In genomic region chr15:27579853-27580252, GRCm38 (mm10) we compare ENCODE assay signal across 25 mouse cellular contexts. TPM values are rescaled to one million over a fixed set of nuclear protein-coding genes. Genes with fewer than 3 reads are reported as not detected.
DNase-seq lines count a peak whose midpoint lies in the region; ATAC-seq and TF ChIP-seq lines count a peak whose summit lies in the region.
"Had no signal": no experiment of that assay in that cellular context is flagged by ENCODE, and none has a peak within 500 bp of the region (broad histone marks: within the 10 kb centered on the region; RNA-seq: fewer than 3 reads in every experiment).

No protein-coding gene starts in this region.

- TF ChIP-seq RAD21 in MEL (IDR thresholded peaks at IDR 0.05; ENCODE audit: low read depth, low read length) = no peak

- no peak overlapping the region for H3K4me2 ChIP-seq in liver, embryonic 12.5 days
- H3K4me2 ChIP-seq in forebrain, embryonic 13.5 days = no peak overlapping the region
- H3K4me2 ChIP-seq: embryonic facial prominence, embryonic 15.5 days; forebrain, embryonic 15.5 days; heart, embryonic 11.5 days; heart, embryonic 15.5 days; hindbrain, embryonic 15.5 days had no signal

- peaks cover 69% of the 10 kb centered on the region for H3K36me3 ChIP-seq in liver, embryonic 12.5 days
- H3K36me3 ChIP-seq in MEL (ENCODE audit: control insufficient read depth in 1 of 2, insufficient read depth in 2 of 2, low read length in 2 of 2) = no peaks in the 10 kb centered on the region
- H3K36me3 ChIP-seq in forebrain, embryonic 13.5 days (ENCODE audit: poor library complexity, severe bottlenecking) = peaks cover 21% of the 10 kb centered on the region; the same call in 1 of the 2 replicates
- H3K36me3 ChIP-seq: heart, embryonic 15.5 days had no signal

- H3K4me3 ChIP-seq in gastrocnemius, adult 2 months = no peak overlapping the region
- H3K4me3 ChIP-seq in liver, embryonic 12.5 days = no peak overlapping the region
- no peak overlapping the region for H3K4me3 ChIP-seq in MEL (ENCODE audit: control insufficient read depth in 1 of 2, insufficient read depth in 1 of 2, low read depth in 2 of 2, low read length in 2 of 2)
- H3K4me3 ChIP-seq in forebrain, embryonic 13.5 days = no peak overlapping the region
- H3K4me3 ChIP-seq: embryonic facial prominence, embryonic 15.5 days; erythroblast, embryonic 14.5 days; forebrain, embryonic 10.5 days; forebrain, embryonic 15.5 days; heart, adult 2 months; heart, embryonic 15.5 days; hindbrain, embryonic 15.5 days had no signal

- no peaks in the 10 kb centered on the region for H3K79me2 ChIP-seq in MEL (ENCODE audit: control insufficient read depth, insufficient read depth, low read length, poor library complexity)

- no peak for TF ChIP-seq CTCF in gastrocnemius, adult 2 months (IDR thresholded peaks at IDR 0.05)
- TF ChIP-seq CTCF in MEL (IDR thresholded peaks at IDR 0.05 in 2 of 3, conservative IDR thresholded peaks at IDR 0.05 in 1 of 3; ENCODE audit: control insufficient read depth in 1 of 3, insufficient read depth in 1 of 3, low read depth in 2 of 3, low read length in 3 of 3, poor library complexity in 1 of 3, severe bottlenecking in 1 of 3) = no peak

- H3K27me3 ChIP-seq in liver, embryonic 12.5 days (replicated peaks) = no peaks in the 10 kb centered on the region
- H3K27me3 ChIP-seq in MEL (ENCODE audit: control insufficient read depth in 1 of 2, insufficient read depth in 2 of 2, low read length in 2 of 2) = no peaks in the 10 kb centered on the region
- H3K27me3 ChIP-seq in forebrain, embryonic 13.5 days = no peaks in the 10 kb centered on the region
- H3K27me3 ChIP-seq: embryonic facial prominence, embryonic 15.5 days; forebrain, embryonic 15.5 days; heart, embryonic 15.5 days; hindbrain, embryonic 15.5 days had no signal

- H3K9ac ChIP-seq in liver, embryonic 12.5 days = no peak overlapping the region
- no peak overlapping the region for H3K9ac ChIP-seq in MEL (ENCODE audit: control insufficient read depth, low read depth, low read length, poor library complexity, severe bottlenecking)
- H3K9ac ChIP-seq in forebrain, embryonic 13.5 days = no peak overlapping the region
- H3K9ac ChIP-seq: embryonic facial prominence, embryonic 15.5 days; forebrain, embryonic 15.5 days; heart, embryonic 15.5 days; hindbrain, embryonic 15.5 days had no signal

- H3K9me3 ChIP-seq in liver, embryonic 12.5 days (replicated peaks) = no peaks in the 10 kb centered on the region
- H3K9me3 ChIP-seq in MEL (replicated peaks; ENCODE audit: insufficient read depth, low read length) = no peaks in the 10 kb centered on the region
- no peaks in the 10 kb centered on the region for H3K9me3 ChIP-seq in forebrain, embryonic 13.5 days (replicated peaks)
- H3K9me3 ChIP-seq: embryonic facial prominence, embryonic 15.5 days; forebrain, embryonic 10.5 days; forebrain, embryonic 15.5 days; G1E; heart, embryonic 15.5 days; hindbrain, embryonic 15.5 days had no signal

- DNase-seq in gastrocnemius, adult 2 months = no peak
- DNase-seq in gastrocnemius, postnatal 25 days = no peak
- DNase-seq in liver = no peak
- DNase-seq in MEL (ENCODE audit: low read depth, low spot score) = no peak
- DNase-seq in yolk sac, embryonic 10.5 days (ENCODE audit: low spot score) = no peak
- DNase-seq: adrenal gland, adult 2 months; adrenal gland, postnatal 36 days; cerebellum, adult 11 months; cerebellum, adult 8-10 months; cerebellum, postnatal 14 days; embryo, embryonic 11 days; gastrocnemius, postnatal 10 days; heart, adult 2 months; heart, postnatal 36 days had no signal

- intact Hi-C loops in gastrocnemius, adult 2 months (cut with DNase I) = no loop called here

- H3K4me1 ChIP-seq in liver, embryonic 12.5 days = no peaks in the 10 kb centered on the region
- no peaks in the 10 kb centered on the region for H3K4me1 ChIP-seq in MEL (ENCODE audit: control insufficient read depth in 1 of 2, insufficient read depth in 2 of 2, low read length in 2 of 2)
- H3K4me1 ChIP-seq in forebrain, embryonic 13.5 days = peaks cover 24% of the 10 kb centered on the region

- H3K27ac ChIP-seq in gastrocnemius, adult 2 months = peak overlapping the region; percentile 76; the same call in 1 of the 2 replicates
- H3K27ac ChIP-seq in liver, embryonic 12.5 days = no peak overlapping the region
- H3K27ac ChIP-seq in MEL (ENCODE audit: control insufficient read depth, low read depth, low read length) = no peak overlapping the region
- H3K27ac ChIP-seq in forebrain, embryonic 13.5 days = no peak overlapping the region
- H3K27ac ChIP-seq: embryonic facial prominence, embryonic 15.5 days; forebrain, embryonic 15.5 days; hindbrain, embryonic 15.5 days had no signal

- ATAC-seq in liver, embryonic 12.5 days = peak; percentile 39; the same call in 1 of the 2 replicates
- ATAC-seq in forebrain, embryonic 13.5 days = no peak
- ATAC-seq: forebrain, embryonic 15.5 days; inflammation-experienced regulatory T-cells, adult 6 months had no signal

- 56% methylated on average over 2 of the region's 2 CpGs for WGBS in liver, embryonic 12.5 days (ENCODE audit: insufficient replicate concordance)
- WGBS in forebrain, embryonic 13.5 days = 94% methylated on average over 2 of the region's 2 CpGs

- no peak for TF ChIP-seq EP300 in MEL (IDR thresholded peaks at IDR 0.05; ENCODE audit: low read depth in 1 of 2, low read length in 2 of 2)

- no peak for TF ChIP-seq POLR2A in MEL (IDR thresholded peaks at IDR 0.05; ENCODE audit: control insufficient read depth in 1 of 2, insufficient read depth in 1 of 2, low read depth in 1 of 2, low read length in 2 of 2, poor library complexity in 1 of 2)

TF ChIP-seq in MEL, 35 proteins besides CTCF, POLR2A, EP300 and RAD21:
- 0 out of 2 replicates have a peak, but pooled peaks have one; percentile 27 for TF ChIP-seq USF1 (IDR thresholded peaks at IDR 0.05; ENCODE audit: low read depth, low read length)
- no peak for TF ChIP-seq MXI1 (IDR thresholded peaks at IDR 0.05; ENCODE audit: low read depth, low read length)

RNA-seq across cellular contexts. Expression of gene Otulin, which starts 50.6 kb away (rescaled TPM):
- 10 to 100 TPM; 16.2 to 20.7 TPM for total RNA-seq in gastrocnemius, adult 2 months (2021)
- 10 to 100 TPM; 21.1 to 23.3 TPM for total RNA-seq in gastrocnemius, postnatal 25 days (2021)
- 33.1 and 35.0 TPM in 2 replicates for polyA plus RNA-seq in liver, embryonic 12.5 days (2016; fragmentation: Nextera tagmentation; extraction: Ambion mirVana)
- 64.2 and 65.5 TPM in 2 replicates for total RNA-seq in MEL (2012; rRNA removed)
- polyA plus RNA-seq in MEL (2012; ENCODE audit: insufficient read depth in 1 of 2, insufficient read length in 2 of 2, low read depth in 1 of 2, low replicate concordance in 2 of 2, missing spikeins in 1 of 2) = 10 to 100 TPM in 1 of 2 experiments, not detected in 1; 70.6 TPM
- polyA plus RNA-seq in forebrain, embryonic 13.5 days (2015; fragmentation: Nextera tagmentation; extraction: Ambion mirVana) = 26.3 and 29.2 TPM in 2 replicates
